Mouse (Mus musculus) gastrocnemius, adult 2 months (tissue): ENCODE measurements at regions not wholly inside any gene's neighbourhood (a gene's known extent, or its start where the extent isn't known, plus 50 kb on each side); places are given as distances from the start of the nearest gene placed in this dataset.

Source experiments
- DNase-seq: peaks from one replicate; pipeline ENCODE4 v3.0.0; 2022
- H3K27ac ChIP-seq: fragments of 200-600 bp; 2 replicates; pipeline ENCODE4 v1.8.1; 2022; ENCODE audit warnings: mild to moderate bottlenecking
- H3K4me3 ChIP-seq: fragments of 200-600 bp; 2 replicates; pipeline ENCODE4 v1.8.1; 2022; ENCODE audit warnings: mild to moderate bottlenecking, moderate library complexity
- CTCF ChIP-seq: fragments of 200-600 bp; IDR thresholded peaks from 2 replicates; pipeline ENCODE4 v1.8.1; 2022; ENCODE audit warnings: antibody characterized with exemption, mild to moderate bottlenecking, moderate library complexity
- intact Hi-C: fragments of 180-260 bp; cut with DNase I; formaldehyde crosslinking; loops from one replicate; pipeline ENCODE4 v1.15.1; 2025

DNA sequence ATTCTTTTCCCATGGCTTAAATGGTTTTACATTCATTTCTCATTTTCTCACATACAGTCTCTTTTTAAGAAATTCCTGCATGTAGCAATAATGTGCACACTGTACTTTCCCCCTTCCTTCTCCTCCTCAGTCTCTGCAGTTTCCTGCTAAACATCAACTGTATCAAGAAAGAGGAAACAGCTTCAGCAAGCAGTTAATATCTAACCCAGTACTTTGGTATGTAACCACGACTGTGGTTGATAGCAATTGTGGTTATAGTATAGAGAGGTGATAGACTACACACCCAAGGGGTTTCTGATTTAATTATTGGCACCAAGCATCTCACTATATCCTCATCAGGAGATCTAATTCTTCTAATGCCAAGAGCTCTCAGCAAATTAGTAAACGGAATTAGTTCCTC lies 52.8 kb upstream of the Eci2 start:
- no peak for TF ChIP-seq CTCF
- H3K27ac ChIP-seq: no peak overlapping the region
- intact Hi-C loops: no loop called here
- no peak overlapping the region for H3K4me3 ChIP-seq
- no peak for DNase-seq

DNA sequence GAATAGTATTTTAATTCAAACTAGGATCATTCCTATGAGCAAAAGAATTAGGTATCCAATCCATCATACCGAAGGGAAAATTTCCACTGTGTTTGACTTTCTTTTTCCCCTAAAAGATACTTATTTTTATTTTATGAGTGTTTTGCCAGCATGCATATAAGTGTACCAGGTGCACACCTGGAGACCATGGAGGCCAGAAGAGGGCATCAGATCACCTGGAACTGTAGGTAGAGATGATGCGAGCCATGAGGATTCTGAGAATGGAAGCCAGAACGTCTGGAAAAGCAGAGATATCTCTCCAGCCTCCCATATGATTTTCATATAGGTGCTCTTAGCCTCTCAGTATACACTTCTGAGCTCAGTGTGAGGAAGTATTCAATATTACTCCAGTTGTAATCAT lies 58.5 kb upstream of the Eci2 start:
- intact Hi-C loops: no loop called here
- no peak for TF ChIP-seq CTCF
- no peak overlapping the region for H3K4me3 ChIP-seq
- DNase-seq: no peak
- no peak overlapping the region for H3K27ac ChIP-seq

- peak; percentile 50 for DNase-seq
- intact Hi-C loops: no loop called here
- no peak overlapping the region for H3K27ac ChIP-seq
- H3K4me3 ChIP-seq: no peak overlapping the region
- TF ChIP-seq CTCF: no peak
These were observed 60.5 kb upstream of the Eci2 start for GRCm38 (mm10) chr13:35087246-35088040.

DNA sequence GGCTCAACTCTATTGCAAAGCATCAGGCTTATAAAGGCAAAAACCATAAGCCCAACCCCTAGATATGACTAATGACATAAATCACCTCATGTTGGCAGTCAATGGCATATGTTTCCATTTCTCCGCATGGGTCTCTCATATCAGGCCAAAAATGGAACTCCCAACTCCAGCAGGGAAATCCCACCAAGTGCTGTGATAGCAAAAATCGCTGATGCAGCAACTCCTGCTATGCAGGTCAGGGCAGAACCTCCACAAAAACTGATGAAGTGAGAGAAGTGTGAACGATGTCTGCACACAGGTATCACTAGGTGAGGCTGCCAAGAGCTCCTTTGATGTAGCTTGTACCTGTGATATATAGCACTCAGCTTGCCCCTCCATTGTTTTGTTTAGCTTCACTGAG lies 64.3 kb upstream of the Eci2 start:
- TF ChIP-seq CTCF: no peak
- Histone ChIP-seq H3K27ac (no peak overlapping the region), H3K4me3 (no peak overlapping the region)
- DNase-seq: no peak
- intact Hi-C loops: no loop called here

GRCm38 (mm10) chr13:35119782-35120181 lies 92.9 kb upstream of the Eci2 start:
- no peak for DNase-seq
- intact Hi-C loops: no loop called here
- Histone ChIP-seq H3K27ac (no peak overlapping the region), H3K4me3 (no peak overlapping the region)
- peak; percentile 64 for TF ChIP-seq CTCF

GRCm38 (mm10) chr13:35129475-35129874 lies 102.6 kb upstream of the Eci2 start:
- TF ChIP-seq CTCF: no peak
- intact Hi-C loops: no loop called here
- Histone ChIP-seq H3K4me3 (no peak overlapping the region), H3K27ac (no peak overlapping the region)
- DNase-seq: no peak

- DNase-seq: no peak
- no peak for TF ChIP-seq CTCF
- no peak overlapping the region for H3K27ac ChIP-seq
- intact Hi-C loops: no loop called here
- no peak overlapping the region for H3K4me3 ChIP-seq
These were observed 104.6 kb upstream of the Eci2 start for GRCm38 (mm10) chr13:35131272-35132185.

GRCm38 (mm10) chr13:35151629-35152028 lies 124.7 kb upstream of the Eci2 start:
- Histone ChIP-seq H3K27ac (no peak overlapping the region), H3K4me3 (no peak overlapping the region)
- intact Hi-C loops: no loop called here
- TF ChIP-seq CTCF: no peak
- no peak for DNase-seq

- H3K27ac ChIP-seq: no peak overlapping the region
- no peak overlapping the region for H3K4me3 ChIP-seq
- intact Hi-C loops: no loop called here
- no peak for TF ChIP-seq CTCF
- DNase-seq: no peak
These were observed 132.6 kb upstream of the Eci2 start for GRCm38 (mm10) chr13:35159456-35159855.

GRCm38 (mm10) chr13:35160767-35161166 lies 133.9 kb upstream of the Eci2 start:
- no peak for DNase-seq
- intact Hi-C loops: no loop called here
- Histone ChIP-seq H3K4me3 (no peak overlapping the region), H3K27ac (no peak overlapping the region)
- TF ChIP-seq CTCF: no peak

DNA sequence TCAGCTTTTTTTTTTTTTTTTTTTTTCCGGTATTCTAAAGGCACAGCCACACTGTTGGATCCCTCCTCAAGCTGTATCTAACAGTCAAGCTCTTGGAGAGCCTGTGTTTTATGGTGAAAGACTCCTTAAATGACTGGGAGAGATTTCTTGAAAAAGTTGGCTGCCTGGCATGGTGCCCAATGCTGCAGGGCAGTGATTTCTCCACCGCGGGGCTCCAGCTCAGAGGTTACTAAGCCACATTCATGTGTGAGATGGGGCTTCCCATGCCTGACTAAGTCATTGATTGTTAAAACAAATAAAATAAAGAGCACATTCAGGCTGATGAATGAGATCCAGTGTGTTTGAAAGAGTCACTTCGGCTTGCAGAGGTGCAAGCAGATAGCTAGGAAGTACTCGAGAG lies 139.2 kb upstream of the Eci2 start:
- no peak overlapping the region for H3K27ac ChIP-seq
- peak; percentile 51 for DNase-seq
- intact Hi-C loops: no loop called here
- no peak overlapping the region for H3K4me3 ChIP-seq
- TF ChIP-seq CTCF: peak; percentile 15; the same call in 1 of the 2 replicates

DNA sequence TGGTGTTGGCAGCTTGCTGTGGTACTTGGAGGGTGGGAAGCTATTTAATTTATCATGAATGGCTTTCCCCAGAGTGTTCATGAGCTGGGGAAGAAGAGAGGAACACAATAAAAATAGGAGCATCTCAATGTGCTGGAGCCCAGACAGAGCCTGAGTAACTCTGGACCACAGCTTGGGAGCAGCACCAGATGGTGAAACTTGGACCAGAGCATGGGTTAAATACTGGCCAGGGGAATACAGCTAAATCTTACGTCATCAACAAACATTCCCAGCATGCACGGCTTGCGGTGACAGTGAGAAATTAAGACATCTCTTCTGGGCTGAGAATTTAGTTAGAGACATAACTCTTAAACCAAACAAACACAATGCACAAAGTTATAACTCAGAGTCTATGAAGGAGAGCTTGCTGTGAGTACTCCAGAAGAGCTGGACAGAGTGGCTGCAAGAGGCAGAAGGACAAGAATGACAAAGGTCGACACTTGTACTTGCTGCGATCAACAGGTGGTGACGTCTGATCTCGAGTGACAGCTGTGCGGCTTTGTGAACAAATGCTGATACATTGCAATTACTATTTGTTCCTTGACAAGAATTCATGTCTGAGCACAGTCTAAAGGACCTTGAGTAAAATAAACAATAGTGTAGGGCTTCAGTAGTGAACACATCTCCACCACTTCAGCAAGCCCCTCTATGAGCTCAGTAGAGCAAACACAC lies 140.1 kb upstream of the Eci2 start:
- H3K27ac ChIP-seq: no peak overlapping the region
- DNase-seq: peak; percentile 57
- intact Hi-C loops: no loop called here

More for the DNA sequence above, 140.1 kb upstream of the Eci2 start:
- H3K4me3 ChIP-seq: no peak overlapping the region
- no peak for TF ChIP-seq CTCF
